Mouse (Mus musculus) liver, embryonic 14.5 days (tissue): ENCODE data around the gene Cnnm1.

ENCODE experiments used
- CTCF ChIP-seq: IDR thresholded peaks from 2 replicates; pipeline ENCODE4 v1.5.1; 2016; ENCODE audit warnings: antibody characterized with exemption, low read depth, control low read depth
- EP300 ChIP-seq: IDR thresholded peaks from 2 replicates; pipeline ENCODE4 v1.6.1; 2016; ENCODE audit warnings: antibody characterized with exemption, low read depth

DNA sequence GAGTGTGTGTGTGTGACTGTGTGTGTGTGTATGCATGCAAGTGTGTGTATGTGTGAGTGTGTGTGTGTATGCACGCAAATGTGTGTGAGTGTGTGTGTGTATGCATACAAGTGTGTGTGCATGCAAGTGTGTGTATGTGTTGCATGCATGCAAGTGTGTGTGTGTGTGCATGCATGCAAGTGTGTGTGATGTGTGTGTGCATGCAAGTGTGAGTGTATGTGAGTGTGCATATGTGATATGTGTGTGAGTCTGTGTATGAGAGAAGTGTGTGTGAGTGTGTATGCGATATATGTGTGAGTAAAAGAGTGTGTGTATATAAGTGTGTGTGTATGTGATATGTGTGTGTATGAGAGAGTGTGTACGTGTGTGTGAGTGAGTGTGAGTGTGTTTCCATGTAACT, 95.1 kb downstream of the Cnnm1 start:
- TF ChIP-seq CTCF (no peak), EP300 (no peak)
